Mouse (Mus musculus) kidney, embryonic 15.5 days (tissue): ENCODE measurements around the gene Rasal2. TPM values are rescaled to one million over a fixed set of nuclear protein-coding genes. Genes with fewer than 3 reads are reported as not detected.
A peak's percentile ranks its signal among the peaks of the same experiment; 100 is the strongest.

Experiments used
- ATAC-seq: fragments of 200-750 bp; cut with Nextera tagmentation; replicated peaks from 2 replicates; pipeline ENCODE4 v1.8.0; 2017; ENCODE audit warnings: moderate TSS enrichment; ENCODE audit not compliant: low FRiP score
- H3K27ac ChIP-seq: fragments of 300-500 bp; sonication (generic); 2 replicates; pipeline ENCODE4 v1.5.1; 2015; ENCODE audit warnings: mild to moderate bottlenecking, inconsistent platforms
- H3K27me3 ChIP-seq: fragments of 300-500 bp; sonication (generic); 2 replicates; pipeline ENCODE4 v1.6.1; 2015; ENCODE audit warnings: inconsistent platforms
- H3K36me3 ChIP-seq: fragments of 300-500 bp; sonication (generic); 2 replicates; pipeline ENCODE4 v1.6.1; 2015; ENCODE audit warnings: inconsistent platforms
- H3K4me1 ChIP-seq: fragments of 300-500 bp; sonication (generic); 2 replicates; pipeline ENCODE4 v1.6.1; 2015; ENCODE audit warnings: inconsistent platforms
- H3K4me2 ChIP-seq: fragments of 300-500 bp; sonication (generic); 2 replicates; pipeline ENCODE4 v1.6.1; 2015; ENCODE audit warnings: moderate library complexity, mild to moderate bottlenecking, inconsistent platforms
- H3K4me3 ChIP-seq: fragments of 300-500 bp; sonication (generic); replicated peaks from 2 replicates; pipeline ENCODE4 v1.5.1; 2015; ENCODE audit warnings: mild to moderate bottlenecking, inconsistent platforms
- H3K9ac ChIP-seq: fragments of 300-500 bp; sonication (generic); 2 replicates; pipeline ENCODE4 v1.6.1; 2015; ENCODE audit warnings: mild to moderate bottlenecking, inconsistent platforms
- H3K9me3 ChIP-seq: fragments of 300-500 bp; sonication (generic); replicated peaks from 2 replicates; pipeline ENCODE4 v1.6.1; 2016; ENCODE audit warnings: inconsistent platforms
- WGBS: fragments of 180-500 bp; shearing (Covaris S2); methylation state at CpG from one replicate; pipeline ENCODE4 v1.1.7; 2015; ENCODE audit warnings: mixed read lengths; 5-methylcytosine and 5-hydroxymethylcytosine counted together
- polyA plus RNA-seq: library from polyadenylated mRNA; unstranded; fragments of >200 nt; fragmentation: Nextera tagmentation; extraction: Ambion mirVana; gene quantifications from 2 replicates; pipeline ENCODE4 v1.2.1, GENCODE M21; 2015

Rasal2 gene
- polyA plus RNA-seq, 1 experiment from 2014 or later = 8.0 TPM

GRCm38 (mm10) chr1:157434404-157434803, 22.0 kb upstream of the Rasal2 start:
- WGBS = 90% methylated on average over 4 of the region's 4 CpGs
- ATAC-seq = no peak
- H3K9me3 ChIP-seq = no peaks in the 10 kb centered on the region

GRCm38 (mm10) chr1:157433316-157433715, 20.9 kb upstream of the Rasal2 start:
- H3K4me2 ChIP-seq = no peak overlapping the region
- 63% methylated on average over 3 of the region's 3 CpGs for WGBS
- no peaks in the 10 kb centered on the region for H3K27me3 ChIP-seq
- no peaks in the 10 kb centered on the region for H3K9me3 ChIP-seq
- H3K4me3 ChIP-seq = no peak overlapping the region
- H3K36me3 ChIP-seq = no peaks in the 10 kb centered on the region
- H3K27ac ChIP-seq = no peak overlapping the region
- H3K9ac ChIP-seq = no peak overlapping the region
- H3K4me1 ChIP-seq = no peaks in the 10 kb centered on the region
- ATAC-seq = no peak

More at GRCm38 (mm10) chr1:157434404-157434803, 22.0 kb upstream of the Rasal2 start:
- Histone ChIP-seq H3K4me1 (no peaks in the 10 kb centered on the region), H3K36me3 (no peaks in the 10 kb centered on the region), H3K4me3 (no peak overlapping the region), H3K4me2 (no peak overlapping the region), H3K9ac (no peak overlapping the region), H3K27ac (no peak overlapping the region), H3K27me3 (no peaks in the 10 kb centered on the region)

DNA sequence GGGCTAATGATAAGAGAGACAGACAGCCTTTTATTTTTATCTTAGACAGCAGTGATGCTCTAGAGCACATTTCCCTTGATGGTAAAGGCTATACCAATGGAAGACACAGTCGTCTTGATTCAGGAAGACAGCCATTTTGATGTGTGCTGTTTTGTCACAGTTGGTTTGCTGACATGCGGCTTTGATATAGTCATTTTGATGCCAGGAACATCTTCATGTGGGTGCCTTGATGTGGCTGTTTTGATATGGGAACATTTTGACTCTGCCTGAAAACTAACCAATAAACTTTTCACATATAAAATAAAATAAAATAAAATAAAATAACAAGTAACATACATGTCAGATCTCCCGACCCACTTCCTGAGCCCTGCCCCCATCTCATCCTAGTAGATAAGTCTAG, 16.0 kb upstream of the Rasal2 start:
- ATAC-seq = no peak

GRCm38 (mm10) chr1:157427604-157428003, 15.2 kb upstream of the Rasal2 start:
- 96% methylated on average over 4 of the region's 4 CpGs for WGBS
- H3K4me3 ChIP-seq = no peak overlapping the region

More for the DNA sequence above, 16.0 kb upstream of the Rasal2 start:
- Histone ChIP-seq H3K36me3 (no peaks in the 10 kb centered on the region), H3K27me3 (no peaks in the 10 kb centered on the region), H3K4me3 (no peak overlapping the region), H3K4me2 (no peak overlapping the region), H3K27ac (no peak overlapping the region), H3K9me3 (no peaks in the 10 kb centered on the region), H3K9ac (no peak overlapping the region), H3K4me1 (no peaks in the 10 kb centered on the region)
- WGBS = 84% methylated on average over 3 of the region's 3 CpGs

DNA sequence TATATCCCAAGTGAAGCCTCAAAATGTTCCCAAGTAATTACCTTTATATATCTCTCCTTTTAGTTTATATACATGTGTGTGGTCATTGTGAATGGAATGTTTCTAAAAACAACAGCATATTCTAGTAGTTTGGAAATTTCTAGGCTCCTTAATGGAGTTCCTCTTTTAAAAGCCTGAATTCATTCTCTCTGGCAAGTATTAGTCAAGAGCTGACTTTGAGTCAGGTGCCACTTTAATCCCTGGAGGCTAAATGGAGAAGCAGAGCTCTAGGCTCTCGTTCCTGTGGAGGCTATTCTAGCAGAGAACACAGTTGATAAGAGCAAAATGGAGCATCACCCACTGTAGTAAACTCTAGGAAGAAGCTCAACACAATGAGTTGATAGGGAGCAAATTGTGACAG, 14.5 kb upstream of the Rasal2 start:
- WGBS = 72% methylated on average over 1 of the region's 1 CpGs
- H3K9me3 ChIP-seq = no peaks in the 10 kb centered on the region
- H3K9ac ChIP-seq = no peak overlapping the region
- H3K27me3 ChIP-seq = no peaks in the 10 kb centered on the region
- no peaks in the 10 kb centered on the region for H3K36me3 ChIP-seq
- no peak overlapping the region for H3K4me3 ChIP-seq
- H3K4me2 ChIP-seq = no peak overlapping the region
- no peaks in the 10 kb centered on the region for H3K4me1 ChIP-seq
- H3K27ac ChIP-seq = no peak overlapping the region
- no peak for ATAC-seq

More at GRCm38 (mm10) chr1:157427604-157428003, 15.2 kb upstream of the Rasal2 start:
- Histone ChIP-seq H3K27me3 (no peaks in the 10 kb centered on the region), H3K9me3 (no peaks in the 10 kb centered on the region), H3K4me1 (no peaks in the 10 kb centered on the region), H3K4me2 (no peak overlapping the region), H3K9ac (no peak overlapping the region), H3K27ac (no peak overlapping the region), H3K36me3 (no peaks in the 10 kb centered on the region)
- ATAC-seq = no peak

DNA sequence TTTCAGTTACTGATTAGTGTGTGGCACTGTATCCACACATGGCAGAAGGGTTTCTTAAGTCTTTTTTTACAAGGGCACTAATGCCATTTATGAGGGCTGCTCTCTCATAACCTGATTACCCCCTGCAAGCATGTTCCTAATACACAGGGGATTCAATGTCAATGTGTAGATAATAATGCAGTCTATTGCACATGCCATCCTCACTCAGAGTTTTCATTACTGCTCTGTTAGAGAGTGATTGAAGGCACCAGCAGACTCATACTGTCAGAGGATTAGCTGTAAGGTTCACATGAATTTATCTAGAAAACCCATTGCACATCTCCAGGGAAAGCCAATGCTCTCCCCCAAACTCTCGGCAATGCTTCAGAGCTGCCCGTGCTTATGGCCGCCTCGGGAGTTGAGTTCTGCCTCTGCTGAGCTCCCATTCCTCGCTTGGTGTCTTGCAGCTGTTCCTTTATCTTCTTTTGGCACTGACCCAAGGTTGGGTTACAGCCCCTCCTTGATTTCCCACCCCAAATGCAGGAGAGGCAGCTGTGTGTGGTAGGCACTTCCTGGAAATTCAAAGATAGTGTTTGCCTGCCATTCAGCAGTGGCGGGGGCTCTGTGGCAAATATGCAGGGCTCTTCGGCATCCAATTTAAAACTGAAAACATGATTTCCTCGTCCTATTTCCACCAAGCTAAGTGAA, 13.5 kb upstream of the Rasal2 start:
- Histone ChIP-seq H3K4me1 (no peaks in the 10 kb centered on the region), H3K9ac (no peak overlapping the region), H3K4me2 (peak overlapping the region; percentile 20; the same call in 1 of the 2 replicates), H3K9me3 (no peaks in the 10 kb centered on the region), H3K27ac (no peak overlapping the region), H3K4me3 (no peak overlapping the region), H3K27me3 (no peaks in the 10 kb centered on the region), H3K36me3 (no peaks in the 10 kb centered on the region)
- WGBS = 54% methylated on average over 8 of the region's 8 CpGs
- ATAC-seq = no peak

- Histone ChIP-seq H3K36me3 (0 out of 2 replicates have a peak, but pooled peaks cover 3% of the 10 kb centered on the region), H3K27me3 (no peaks in the 10 kb centered on the region), H3K9me3 (no peaks in the 10 kb centered on the region), H3K27ac (peak overlapping the region; percentile 59), H3K9ac (no peak overlapping the region), H3K4me3 (no peak overlapping the region), H3K4me2 (no peak overlapping the region), H3K4me1 (no peaks in the 10 kb centered on the region)
- ATAC-seq = no peak
- WGBS = 64% methylated on average over 7 of the region's 7 CpGs
Observed at GRCm38 (mm10) chr1:157417861-157418260, 5.5 kb upstream of the Rasal2 start.

- no peaks in the 10 kb centered on the region for H3K27me3 ChIP-seq
- H3K4me3 ChIP-seq = no peak overlapping the region
- no peak for ATAC-seq
- H3K27ac ChIP-seq = peak overlapping the region; percentile 59
- 71% methylated on average over 3 of the region's 3 CpGs for WGBS
- H3K4me1 ChIP-seq = no peaks in the 10 kb centered on the region
- H3K4me2 ChIP-seq = no peak overlapping the region
- 0 out of 2 replicates have a peak, but pooled peaks cover 3% of the 10 kb centered on the region for H3K36me3 ChIP-seq
- H3K9ac ChIP-seq = no peak overlapping the region
- no peaks in the 10 kb centered on the region for H3K9me3 ChIP-seq
Observed at GRCm38 (mm10) chr1:157417414-157417813, 5.0 kb upstream of the Rasal2 start.

GRCm38 (mm10) chr1:157416628-157417027, 4.2 kb upstream of the Rasal2 start:
- no peak for ATAC-seq
- H3K36me3 ChIP-seq = 0 out of 2 replicates have a peak, but pooled peaks cover 3% of the 10 kb centered on the region
- WGBS = 81% methylated on average over 2 of the region's 2 CpGs
- H3K9me3 ChIP-seq = no peaks in the 10 kb centered on the region
- H3K4me1 ChIP-seq = no peaks in the 10 kb centered on the region
- no peak overlapping the region for H3K27ac ChIP-seq
- H3K4me2 ChIP-seq = no peak overlapping the region
- H3K4me3 ChIP-seq = no peak overlapping the region
- H3K27me3 ChIP-seq = no peaks in the 10 kb centered on the region
- no peak overlapping the region for H3K9ac ChIP-seq

DNA sequence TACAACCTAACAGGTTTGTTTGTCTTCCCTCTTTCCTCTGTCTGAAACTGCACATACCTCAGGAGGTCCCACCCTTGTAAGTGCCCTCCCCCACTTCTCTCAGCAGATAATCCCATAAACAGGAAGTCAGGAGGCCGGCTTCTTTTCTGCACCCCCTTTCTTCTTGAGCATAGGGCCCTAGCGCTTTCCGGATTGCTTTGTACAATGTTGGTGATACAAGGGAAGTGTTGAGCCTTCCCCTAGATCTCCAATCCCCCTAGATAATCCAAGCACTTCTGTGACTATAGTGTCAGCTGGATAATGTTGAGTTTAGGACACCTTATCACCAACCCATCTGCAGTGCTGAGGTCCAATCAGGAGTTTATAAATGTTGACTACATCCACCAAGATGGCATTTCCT, 3.4 kb upstream of the Rasal2 start:
- 0 out of 2 replicates have a peak, but pooled peaks cover 3% of the 10 kb centered on the region for H3K36me3 ChIP-seq
- H3K27ac ChIP-seq = peak overlapping the region; percentile 7; the same call in 1 of the 2 replicates
- no peak overlapping the region for H3K4me3 ChIP-seq
- no peak overlapping the region for H3K4me2 ChIP-seq
- WGBS = 80% methylated on average over 3 of the region's 3 CpGs
- no peaks in the 10 kb centered on the region for H3K9me3 ChIP-seq
- no peak overlapping the region for H3K9ac ChIP-seq
- H3K4me1 ChIP-seq = peaks cover 8% of the 10 kb centered on the region
- ATAC-seq = no peak
- no peaks in the 10 kb centered on the region for H3K27me3 ChIP-seq

DNA sequence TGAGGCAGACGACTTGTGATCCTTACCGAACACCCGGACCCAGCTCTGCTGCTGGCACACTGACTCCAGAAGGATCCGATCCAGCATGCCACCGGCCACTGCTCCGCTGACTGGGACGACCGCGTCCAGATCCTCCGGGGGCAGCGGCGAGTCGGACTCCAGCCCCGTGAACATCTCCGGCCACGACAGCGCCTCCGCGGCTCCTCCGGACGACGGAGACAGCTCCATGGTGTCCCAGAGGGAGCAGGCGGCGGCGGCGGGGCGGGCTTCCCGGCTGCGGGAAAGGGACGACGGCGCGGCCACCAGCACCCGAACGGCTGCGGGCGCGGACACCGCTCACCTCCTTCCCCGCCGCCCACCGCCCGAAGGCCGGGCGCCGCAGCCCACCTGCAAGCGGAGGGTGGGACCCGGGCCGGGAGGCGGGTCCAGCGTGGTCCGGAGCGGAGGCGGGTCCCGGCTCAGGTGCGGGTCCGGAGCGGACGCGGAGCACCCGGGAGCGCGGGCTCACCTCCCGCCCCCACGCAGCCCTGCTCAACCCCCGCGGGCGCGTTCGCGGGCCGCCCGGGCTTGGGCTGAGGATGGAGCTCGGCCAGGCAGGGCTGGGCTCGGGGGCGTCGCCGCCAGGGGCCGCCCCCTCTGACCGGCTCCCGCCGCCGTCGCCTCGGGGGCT, 549 bp downstream of the Rasal2 start:
- no peaks in the 10 kb centered on the region for H3K36me3 ChIP-seq
- under 1% methylated on average over 73 of the region's 85 CpGs for WGBS
- peak overlapping the region; percentile 75 for H3K9ac ChIP-seq
- no peaks in the 10 kb centered on the region for H3K9me3 ChIP-seq
- H3K4me2 ChIP-seq = peak overlapping the region; percentile 84
- peak; percentile 93 for ATAC-seq
- peaks cover 10% of the 10 kb centered on the region for H3K4me1 ChIP-seq
- H3K27me3 ChIP-seq = no peaks in the 10 kb centered on the region
- peak overlapping the region; percentile 97 for H3K4me3 ChIP-seq
- peak overlapping the region; percentile 96 for H3K27ac ChIP-seq

- H3K36me3 ChIP-seq = no peaks in the 10 kb centered on the region
- no peaks in the 10 kb centered on the region for H3K27me3 ChIP-seq
- ATAC-seq = no peak
- H3K9me3 ChIP-seq = no peaks in the 10 kb centered on the region
- H3K27ac ChIP-seq = peak overlapping the region; percentile 96
- peak overlapping the region; percentile 75 for H3K9ac ChIP-seq
- peak overlapping the region; percentile 97 for H3K4me3 ChIP-seq
- WGBS = 0% methylated on average over 4 of the region's 4 CpGs
- peaks cover 10% of the 10 kb centered on the region for H3K4me1 ChIP-seq
- H3K4me2 ChIP-seq = peak overlapping the region; percentile 84
Observed at GRCm38 (mm10) chr1:157411341-157411710, 1.1 kb downstream of the Rasal2 start.
